Mouse (Mus musculus) midbrain, postnatal 0 days (tissue): ENCODE results near the gene Nanos3. TPM values are rescaled to one million over a fixed set of nuclear protein-coding genes. Genes with fewer than 3 reads are reported as not detected.

ENCODE experiments used
- ATAC-seq: fragments of 200-750 bp; cut with Nextera tagmentation; 2 replicates; pipeline ENCODE4 v1.8.0; 2017; ENCODE audit warnings: moderate number of reproducible peaks, mild to moderate bottlenecking, moderate TSS enrichment, moderate library complexity; ENCODE audit not compliant: low FRiP score
- DNase-seq: peaks from one replicate; pipeline ENCODE4 v3.0.0-alpha.2; 2015; ENCODE audit warnings: low spot score
- H3K27ac ChIP-seq: fragments of 300-500 bp; sonication (generic); 2 replicates; pipeline ENCODE4 v1.5.1; 2014; ENCODE audit warnings: low read depth, mild to moderate bottlenecking, low read length, mixed read lengths
- H3K27me3 ChIP-seq: fragments of 300-500 bp; sonication (generic); 2 replicates; pipeline ENCODE4 v1.6.1; 2014; ENCODE audit warnings: low read length, control low read depth, mixed read lengths; ENCODE audit not compliant: insufficient read depth
- H3K36me3 ChIP-seq: fragments of 300-500 bp; sonication (generic); 2 replicates; pipeline ENCODE4 v1.6.1; 2014; ENCODE audit warnings: low read length, control low read depth, mixed read lengths; ENCODE audit not compliant: insufficient read depth
- H3K4me1 ChIP-seq: fragments of 300-500 bp; sonication (generic); 2 replicates; pipeline ENCODE4 v1.6.1; 2014; ENCODE audit warnings: mild to moderate bottlenecking, control low read depth, antibody characterized with exemption, low read length, mixed read lengths; ENCODE audit not compliant: insufficient read depth
- H3K4me2 ChIP-seq: fragments of 300-500 bp; sonication (generic); 2 replicates; pipeline ENCODE4 v1.6.1; 2014; ENCODE audit warnings: low read depth, mild to moderate bottlenecking, low read length, mixed read lengths; ENCODE audit not compliant: poor library complexity, severe bottlenecking
- H3K4me3 ChIP-seq: fragments of 300-500 bp; sonication (generic); 2 replicates; pipeline ENCODE4 v1.5.1; 2014; ENCODE audit warnings: low read depth, mild to moderate bottlenecking, low read length, moderate library complexity
- H3K9ac ChIP-seq: fragments of 300-500 bp; sonication (generic); replicated peaks from 2 replicates; pipeline ENCODE4 v1.6.1; 2014; ENCODE audit warnings: mild to moderate bottlenecking, low read length, moderate library complexity, mixed read lengths; ENCODE audit not compliant: poor library complexity, severe bottlenecking
- H3K9me3 ChIP-seq: fragments of 300-500 bp; sonication (generic); 2 replicates; pipeline ENCODE4 v1.6.1; 2016; ENCODE audit warnings: low read length, control low read depth
- CTCF ChIP-seq: IDR thresholded peaks from 2 replicates; pipeline ENCODE4 v1.5.1; 2016; ENCODE audit warnings: antibody characterized with exemption, mild to moderate bottlenecking
- WGBS: fragments of 180-500 bp; shearing (Covaris S2); extraction: QIAGEN DNeasy Blood & Tissue Kit; methylation state at CpG from one replicate; pipeline ENCODE4 v1.1.7; 2014; 5-methylcytosine and 5-hydroxymethylcytosine counted together
- polyA plus RNA-seq: library from polyadenylated mRNA; unstranded; fragments of >200 nt; fragmentation: Nextera tagmentation; extraction: Ambion mirVana; gene quantifications from 2 replicates; pipeline ENCODE4 v1.2.1, GENCODE M21; 2015
- total RNA-seq: library from RNA; depleted of rRNA; stranded (reverse); fragments of >200 nt; gene quantifications from 2 replicates; pipeline ENCODE4 v1.2.3, GENCODE M21; 2014

The Nanos3 gene
- total and polyA plus RNA-seq, 2 experiments from 2014 or later: 0.27 to 15.3 TPM

- H3K4me2 ChIP-seq: no peak overlapping the region
- no peak overlapping the region for H3K4me3 ChIP-seq
- TF ChIP-seq CTCF: peak; percentile 57
- ATAC-seq: no peak
- peaks cover 8% of the 10 kb centered on the region for H3K27me3 ChIP-seq
- H3K9ac ChIP-seq: no peak overlapping the region
- no peak for DNase-seq
- H3K9me3 ChIP-seq: no peaks in the 10 kb centered on the region
- no peak overlapping the region for H3K27ac ChIP-seq
- H3K36me3 ChIP-seq: no peaks in the 10 kb centered on the region
- peaks cover 10% of the 10 kb centered on the region for H3K4me1 ChIP-seq
- 84% methylated on average over 5 of the region's 5 CpGs for WGBS
These were observed 8.5 kb upstream of the Nanos3 start for GRCm38 (mm10) chr8:84193566-84193965.

- ATAC-seq: no peak
- WGBS: 71% methylated on average over 4 of the region's 4 CpGs
- no peak for TF ChIP-seq CTCF
These were observed 8.1 kb upstream of the Nanos3 start for GRCm38 (mm10) chr8:84193161-84193560.

GRCm38 (mm10) chr8:84192555-84192954 is 7.5 kb upstream of the Nanos3 start:
- H3K27ac ChIP-seq: no peak overlapping the region
- whole genome bisulfite sequencing: 3% methylated on average over 32 of the region's 33 CpGs
- ATAC-seq (no peak), DNase-seq (peak; percentile 56)
- 0 out of 2 replicates have a peak overlapping the region, but pooled peaks have one; percentile 12 for H3K4me3 ChIP-seq
- no peaks in the 10 kb centered on the region for H3K36me3 ChIP-seq
- no peaks in the 10 kb centered on the region for H3K9me3 ChIP-seq
- peak overlapping the region; percentile 30 for H3K4me2 ChIP-seq
- no peak overlapping the region for H3K9ac ChIP-seq
- no peak for TF ChIP-seq CTCF
- H3K27me3 ChIP-seq: peaks cover 8% of the 10 kb centered on the region
- H3K4me1 ChIP-seq: 0 out of 2 replicates have a peak, but pooled peaks cover 2% of the 10 kb centered on the region

More at GRCm38 (mm10) chr8:84193161-84193560, 8.1 kb upstream of the Nanos3 start:
- Histone ChIP-seq H3K4me1 (peaks cover 7% of the 10 kb centered on the region), H3K4me3 (no peak overlapping the region), H3K9me3 (no peaks in the 10 kb centered on the region), H3K4me2 (no peak overlapping the region), H3K27me3 (peaks cover 8% of the 10 kb centered on the region), H3K36me3 (no peaks in the 10 kb centered on the region), H3K27ac (no peak overlapping the region), H3K9ac (no peak overlapping the region)
- DNase-seq: no peak

- Histone ChIP-seq H3K36me3 (no peaks in the 10 kb centered on the region), H3K4me2 (peak overlapping the region; percentile 30; the same call in 1 of the 2 replicates), H3K9me3 (no peaks in the 10 kb centered on the region), H3K4me3 (no peak overlapping the region), H3K27ac (peak overlapping the region; percentile 47; the same call in 1 of the 2 replicates), H3K27me3 (peaks cover 8% of the 10 kb centered on the region), H3K4me1 (0 out of 2 replicates have a peak, but pooled peaks cover 2% of the 10 kb centered on the region), H3K9ac (no peak overlapping the region)
- 53% methylated on average over 13 of the region's 13 CpGs for WGBS
- no peak for TF ChIP-seq CTCF
- ATAC-seq (peak; percentile 50; the same call in 1 of the 2 replicates), DNase-seq (peak; percentile 30)
These were observed 7.0 kb upstream of the Nanos3 start for GRCm38 (mm10) chr8:84192023-84192422.

- no peak for DNase-seq
- no peaks in the 10 kb centered on the region for H3K36me3 ChIP-seq
- H3K4me2 ChIP-seq: no peak overlapping the region
- 97% methylated on average over 7 of the region's 7 CpGs for WGBS
- no peak overlapping the region for H3K4me3 ChIP-seq
- 0 out of 2 replicates have a peak, but pooled peaks cover 2% of the 10 kb centered on the region for H3K4me1 ChIP-seq
- no peak for TF ChIP-seq CTCF
- no peak for ATAC-seq
- no peaks in the 10 kb centered on the region for H3K9me3 ChIP-seq
- H3K9ac ChIP-seq: no peak overlapping the region
- H3K27ac ChIP-seq: no peak overlapping the region
- H3K27me3 ChIP-seq: peaks cover 8% of the 10 kb centered on the region
These were observed 5.3 kb upstream of the Nanos3 start for GRCm38 (mm10) chr8:84190191-84190867.

GRCm38 (mm10) chr8:84189603-84190002 is 4.6 kb upstream of the Nanos3 start:
- Histone ChIP-seq H3K4me2 (no peak overlapping the region), H3K4me3 (no peak overlapping the region)
- WGBS: 52% methylated on average over 4 of the region's 4 CpGs

More at GRCm38 (mm10) chr8:84189603-84190002, 4.6 kb upstream of the Nanos3 start:
- Histone ChIP-seq H3K27ac (no peak overlapping the region), H3K9ac (no peak overlapping the region), H3K4me1 (0 out of 2 replicates have a peak, but pooled peaks cover 2% of the 10 kb centered on the region), H3K36me3 (no peaks in the 10 kb centered on the region), H3K9me3 (no peaks in the 10 kb centered on the region), H3K27me3 (peaks cover 8% of the 10 kb centered on the region)
- no peak for DNase-seq
- TF ChIP-seq CTCF: no peak
- no peak for ATAC-seq
